In the genomic region with DNA sequence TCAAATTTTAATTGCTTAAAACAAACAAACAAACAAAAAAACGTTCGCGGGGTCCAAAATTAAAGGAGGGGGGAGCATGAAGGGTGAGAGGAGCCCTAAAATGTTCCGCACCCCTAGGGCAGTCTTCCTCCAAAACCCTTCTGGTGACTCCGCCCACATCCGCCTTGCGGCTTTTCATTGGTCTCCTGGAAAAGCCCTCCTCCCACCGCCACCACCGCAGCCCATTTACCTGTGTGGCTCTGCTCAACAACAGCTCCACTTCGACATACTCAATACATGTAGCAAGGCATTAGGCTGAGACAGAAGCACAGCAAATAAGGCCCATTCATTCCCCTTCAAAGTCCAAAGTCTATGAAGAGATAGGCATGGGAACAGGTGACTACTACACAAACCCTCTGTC, we compare ENCODE assay signal across 9 mouse cellular contexts. TPM values are rescaled to one million over a fixed set of nuclear protein-coding genes. Genes with fewer than 3 reads are reported as not detected.
DNase-seq lines count a peak whose midpoint lies in the region; ATAC-seq and TF ChIP-seq lines count a peak whose summit lies in the region.
"Had no signal": no experiment of that assay in that cellular context is flagged by ENCODE, and none has a peak within 500 bp of the region (broad histone marks: within the 10 kb centered on the region; RNA-seq: fewer than 3 reads in every experiment).

No protein-coding gene starts in this region.

- TF ChIP-seq CTCF in spleen, adult 2 months (IDR thresholded peaks at IDR 0.05; ENCODE audit: extremely low read depth, insufficient read depth, insufficient read length, insufficient replicate concordance): no peak

- H3K4me3 ChIP-seq in spleen, adult 2 months (ENCODE audit: extremely low read depth, insufficient read depth, insufficient read length): no peak overlapping the region

- TF ChIP-seq POLR2A in spleen, adult 2 months (IDR thresholded peaks at IDR 0.05; ENCODE audit: low read depth, low read length): no peak

- ATAC-seq in cerebellum, adult (ENCODE audit: insufficient number of reproducible peaks, low FRiP score, low TSS enrichment): no peak

- intact Hi-C loops in left cerebral cortex, postnatal 36 days (cut with DNase I): no loop called here

- H3K27me3 ChIP-seq in spleen, adult 2 months (ENCODE audit: control insufficient read depth, insufficient read depth, low read length): no peaks in the 10 kb centered on the region

- DNase-seq in heart, adult 11 months: peak; percentile 57
- DNase-seq in heart, postnatal 4 days: no peak
- peak; percentile 36 for DNase-seq in R1 (ENCODE audit: low read depth, low spot score)
- peak; percentile 26 for DNase-seq in liver
- DNase-seq in spleen, adult 2 months (ENCODE audit: low read depth in 1 of 2, low spot score in 2 of 2): peak; percentile 14 to 55
- DNase-seq in left cerebral cortex, postnatal 36 days (ENCODE audit: low spot score in 2 of 2): no peak
- no peak for DNase-seq in gastrocnemius, postnatal 4 days (ENCODE audit: low spot score in 2 of 2)
- DNase-seq: kidney, postnatal 25 days had no signal

- H3K27ac ChIP-seq in spleen, adult 2 months (ENCODE audit: insufficient read depth, low read length): no peak overlapping the region

- no peaks in the 10 kb centered on the region for H3K36me3 ChIP-seq in spleen, adult 2 months (ENCODE audit: control insufficient read depth, insufficient read depth, low read length)

- no peaks in the 10 kb centered on the region for H3K4me1 ChIP-seq in spleen, adult 2 months (ENCODE audit: control insufficient read depth, insufficient read depth, insufficient read length)

- WGBS in spleen, adult 2 months: 15% methylated on average over 10 of the region's 10 CpGs

RNA-seq across cellular contexts. Expression of a gene that starts 14.7 kb away (rescaled TPM):
- not detected for total RNA-seq in heart, postnatal 4 days (2021)
- 0.05 TPM in 1 of 2 replicates, not detected in the other for polyA plus RNA-seq in spleen, adult 2 months (2012; rRNA removed)
- 1 to 10 TPM; 5.3 to 5.8 TPM for total RNA-seq in left cerebral cortex, postnatal 36 days (2021)
- total RNA-seq in gastrocnemius, postnatal 4 days (2021): under 1 TPM; 0.52 to 0.98 TPM

Comparison
In these comparisons a context has a peak if more than half of its experiments do, and no peak if none do; other contexts are left out.
1. DNase-seq: peak in heart, adult 11 months (single experiment), R1 (single experiment), liver (single experiment) and spleen, adult 2 months (2 of 2); none in heart, postnatal 4 days (single experiment), left cerebral cortex, postnatal 36 days (0 of 2) and gastrocnemius, postnatal 4 days (0 of 2).